17 mouse cellular contexts compared by ENCODE assay signal in the genomic region with DNA sequence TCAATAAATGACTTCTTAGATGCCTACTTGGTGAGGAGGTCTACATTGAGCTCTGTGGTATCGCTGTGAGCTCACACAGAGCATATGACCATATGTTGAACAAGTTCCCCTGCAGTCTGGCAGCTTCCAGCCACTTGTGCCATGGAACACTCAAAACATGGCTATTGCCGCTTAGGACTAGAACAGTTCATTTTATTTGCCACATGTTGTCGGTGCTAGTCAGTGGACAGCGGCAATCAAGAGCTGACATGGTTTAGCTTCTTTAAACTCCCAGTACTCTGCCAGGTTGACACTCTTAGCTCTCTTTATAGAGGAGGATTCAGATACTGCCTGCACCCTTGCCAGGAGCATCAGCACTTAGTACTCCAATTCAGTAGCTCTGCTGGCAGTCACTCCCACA.
"Had no signal": no experiment of that assay in that cellular context is flagged by ENCODE, and none has a peak within 500 bp of the region (broad histone marks: within the 10 kb centered on the region; RNA-seq: fewer than 3 reads in every experiment).

No protein-coding gene starts in this region.

- H3K27ac ChIP-seq: kidney, embryonic 15.5 days; limb, embryonic 12.5 days; limb, embryonic 15.5 days; stomach, postnatal 0 days had no signal

- DNase-seq: kidney, adult 11 months; kidney, adult 8-10 months; kidney, postnatal 10 days; kidney, postnatal 36 days; layer of hippocampus, postnatal 36 days; lung, adult 2 months; lung, postnatal 14 days; lung, postnatal 4 days; midbrain, embryonic 14.5 days; right cerebral cortex, postnatal 14 days; right cerebral cortex, postnatal 4 days; thymus, postnatal 36 days had no signal

- H3K4me1 ChIP-seq: kidney, embryonic 15.5 days; limb, embryonic 12.5 days; limb, embryonic 15.5 days had no signal

- H3K27me3 ChIP-seq: kidney, embryonic 15.5 days; limb, embryonic 12.5 days; limb, embryonic 15.5 days; liver, embryonic 15.5 days had no signal

- H3K4me3 ChIP-seq: kidney, embryonic 15.5 days; limb, embryonic 12.5 days; limb, embryonic 15.5 days; liver, embryonic 15.5 days had no signal
